Mouse (Mus musculus) cortical plate, adult 2 months (tissue): ENCODE results near the gene Ces3b. TPM values are rescaled to one million over a fixed set of nuclear protein-coding genes. Genes with fewer than 3 reads are reported as not detected.
"Not testable (repeated sequence)": the region's sequence is repeated elsewhere in the genome, so short reads cannot be mapped to it uniquely, and the experiment has no call there.

Experiments
- H3K27ac ChIP-seq: fragments of 200-500 bp; 2 replicates; pipeline ENCODE4 v1.5.1; 2012; ENCODE audit warnings: low read length, control low read depth, inconsistent platforms; ENCODE audit not compliant: insufficient read depth
- H3K4me1 ChIP-seq: fragments of 200-500 bp; 2 replicates; pipeline ENCODE4 v1.6.1; 2011; ENCODE audit warnings: low read length; ENCODE audit not compliant: control insufficient read depth, insufficient read depth
- H3K4me3 ChIP-seq: fragments of 200-500 bp; 2 replicates; pipeline ENCODE4 v1.5.1; 2011; ENCODE audit warnings: mild to moderate bottlenecking, low read length, control low read depth; ENCODE audit not compliant: insufficient read depth
- CTCF ChIP-seq: fragments of 200-500 bp; IDR thresholded peaks from 2 replicates; pipeline ENCODE4 v1.5.1; 2011; ENCODE audit warnings: mild to moderate bottlenecking, control low read depth, low read length; ENCODE audit not compliant: insufficient read depth; ENCODE audit errors: extremely low read depth
- POLR2A ChIP-seq: fragments of 200-500 bp; IDR thresholded peaks from 2 replicates; pipeline ENCODE4 v1.6.1; 2011; ENCODE audit warnings: mild to moderate bottlenecking, low read length, control low read depth; ENCODE audit not compliant: insufficient read depth; ENCODE audit errors: extremely low read depth
- polyA plus RNA-seq: library from polyadenylated mRNA; depleted of rRNA; stranded (reverse); fragments of >200 nt; gene quantifications from 2 replicates; pipeline ENCODE4 v1.2.3, GENCODE M21; 2012

The Ces3b gene
- polyA plus RNA-seq, 1 experiment: not detected

- no peak for TF ChIP-seq POLR2A
- TF ChIP-seq CTCF: no peak
- Histone ChIP-seq H3K4me3 (no peak overlapping the region), H3K4me1 (no peaks in the 10 kb centered on the region), H3K27ac (no peak overlapping the region)
Observed at GRCm38 (mm10) chr8:105078591-105078990, 5.0 kb upstream of the Ces3b start.

- H3K4me3 ChIP-seq: no peak overlapping the region
- no peaks in the 10 kb centered on the region for H3K4me1 ChIP-seq
- no peak for TF ChIP-seq CTCF
- no peak for TF ChIP-seq POLR2A
- no peak overlapping the region for H3K27ac ChIP-seq
Observed at GRCm38 (mm10) chr8:105080814-105081336, 2.7 kb upstream of the Ces3b start.

- not testable (repeated sequence) for H3K4me3 ChIP-seq, H3K27ac ChIP-seq, H3K4me1 ChIP-seq
Observed at GRCm38 (mm10) chr8:105088166-105088565, 4.6 kb downstream of the Ces3b start.

- H3K4me1 ChIP-seq: no peaks in the 10 kb centered on the region
- no peak overlapping the region for H3K4me3 ChIP-seq
- no peak overlapping the region for H3K27ac ChIP-seq
- no peak for TF ChIP-seq POLR2A
- TF ChIP-seq CTCF: no peak
Observed at GRCm38 (mm10) chr8:105088581-105088980, 5.0 kb downstream of the Ces3b start.

GRCm38 (mm10) chr8:105093992-105094391 is 10.4 kb downstream of the Ces3b start:
- H3K27ac ChIP-seq: no peak overlapping the region
- TF ChIP-seq POLR2A: no peak
- TF ChIP-seq CTCF: no peak
- no peak overlapping the region for H3K4me3 ChIP-seq
- no peaks in the 10 kb centered on the region for H3K4me1 ChIP-seq

- not testable (repeated sequence) for H3K4me1 ChIP-seq, H3K27ac ChIP-seq, H3K4me3 ChIP-seq
Observed at GRCm38 (mm10) chr8:105102101-105102785, 18.7 kb downstream of the Ces3b start.

- H3K4me3 ChIP-seq, H3K4me1 ChIP-seq, H3K27ac ChIP-seq: not testable (repeated sequence)
Observed at GRCm38 (mm10) chr8:105103701-105104100, 20.1 kb downstream of the Ces3b start.

GRCm38 (mm10) chr8:105104220-105104619 is 20.7 kb downstream of the Ces3b start:
- H3K4me3 ChIP-seq: no peak overlapping the region
- H3K4me1 ChIP-seq: no peaks in the 10 kb centered on the region
- no peak for TF ChIP-seq CTCF
- no peak overlapping the region for H3K27ac ChIP-seq

- no peaks in the 10 kb centered on the region for H3K4me1 ChIP-seq
- TF ChIP-seq POLR2A (no peak), CTCF (no peak)
- no peak overlapping the region for H3K27ac ChIP-seq
- no peak overlapping the region for H3K4me3 ChIP-seq
Observed at GRCm38 (mm10) chr8:105129864-105130263, 46.3 kb downstream of the Ces3b start.

GRCm38 (mm10) chr8:105131509-105131908 is 48.0 kb downstream of the Ces3b start, which contains the start of gene Ces4a:
Gene Ces4a, plus strand, starts transcription at chr8:105131800.
- no peaks in the 10 kb centered on the region for H3K4me1 ChIP-seq
- H3K4me3 ChIP-seq: no peak within 1 kb of the TSS
- TF ChIP-seq CTCF: no peak
- no peak for TF ChIP-seq POLR2A
- no peak within 1 kb of the TSS for H3K27ac ChIP-seq

GRCm38 (mm10) chr8:105138423-105138822 is 54.9 kb downstream of the Ces3b start:
- H3K4me3 ChIP-seq: no peak overlapping the region
- H3K27ac ChIP-seq: no peak overlapping the region
- H3K4me1 ChIP-seq: no peaks in the 10 kb centered on the region
- no peak for TF ChIP-seq POLR2A
- TF ChIP-seq CTCF: peak; percentile 72
